Mouse (Mus musculus): Measurements from ENCODE around the gene Samd1. TPM values are rescaled to one million over a fixed set of nuclear protein-coding genes. Genes with fewer than 3 reads are reported as not detected.

The Samd1 gene
- polyA plus RNA-seq, 1 experiment from 2014 or later: 18.5 TPM

GRCm38 (mm10) chr8:84044103-84044502, 46.6 kb downstream of the Samd1 start:
- Histone ChIP-seq H3K36me3 (ENCODE audit: control insufficient read depth, insufficient read depth, low read length) (no peaks in the 10 kb centered on the region), H3K9me3 (ENCODE audit: control insufficient read depth, low read length) (no peaks in the 10 kb centered on the region), H3K27me3 (replicated peaks; ENCODE audit: control insufficient read depth, insufficient read depth, low read length) (peaks cover 57% of the 10 kb centered on the region), H3K9ac (ENCODE audit: low read depth, low read length) (no peak overlapping the region), H3K4me2 (ENCODE audit: low read depth, low read length) (no peak overlapping the region), H3K4me3 (ENCODE audit: low read depth, low read length) (no peak overlapping the region), H3K4me1 (ENCODE audit: control insufficient read depth, insufficient read depth, low read length) (peaks cover 5% of the 10 kb centered on the region; the same call in 1 of the 2 replicates), H3K27ac (replicated peaks; ENCODE audit: low read depth, low read length) (no peak overlapping the region)
- DNase-seq (ENCODE audit: low spot score) (no peak), ATAC-seq (ENCODE audit: low read depth) (no peak)
- 7% methylated on average over 7 of the region's 7 CpGs for WGBS

DNA sequence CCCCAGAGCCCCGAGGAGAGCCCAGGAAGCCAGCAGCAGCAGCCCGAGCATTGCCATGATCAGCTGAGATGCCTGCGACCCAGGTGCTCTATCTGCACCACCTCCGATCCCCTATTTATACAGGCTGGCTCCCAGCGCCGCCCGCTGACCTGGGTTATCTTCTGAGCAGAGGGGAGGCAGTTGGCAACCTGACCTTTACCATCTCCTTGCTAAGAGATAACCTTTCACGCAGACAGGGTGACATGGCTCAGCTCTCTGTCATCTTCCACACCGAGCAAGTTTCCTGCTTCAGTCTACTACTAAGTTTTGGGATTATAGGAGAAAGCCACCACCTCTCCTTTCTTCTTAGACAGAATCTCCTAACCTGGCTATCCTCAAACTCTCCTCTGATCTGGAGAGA, 47.4 kb downstream of the Samd1 start, which contains the start of gene Rln3:
TSS of gene Rln3 (minus strand) at position 101 of the 400 bp plus-strand sequence.
- no peak within 1 kb of the TSS for H3K4me2 ChIP-seq (ENCODE audit: low read depth, low read length)
- WGBS: 14% methylated on average over 9 of the region's 9 CpGs
- H3K9ac ChIP-seq (ENCODE audit: low read depth, low read length): no peak within 1 kb of the TSS
- ATAC-seq (ENCODE audit: low read depth) (no peak), DNase-seq (ENCODE audit: low spot score) (no peak)
- peaks cover 5% of the 10 kb centered on the region; the same call in 1 of the 2 replicates for H3K4me1 ChIP-seq (ENCODE audit: control insufficient read depth, insufficient read depth, low read length)
- no peak within 1 kb of the TSS for H3K4me3 ChIP-seq (ENCODE audit: low read depth, low read length)
- peaks cover 57% of the 10 kb centered on the region for H3K27me3 ChIP-seq (replicated peaks; ENCODE audit: control insufficient read depth, insufficient read depth, low read length)
- no peaks in the 10 kb centered on the region for H3K36me3 ChIP-seq (ENCODE audit: control insufficient read depth, insufficient read depth, low read length)
- H3K9me3 ChIP-seq (ENCODE audit: control insufficient read depth, low read length): no peaks in the 10 kb centered on the region
- no peak within 1 kb of the TSS for H3K27ac ChIP-seq (replicated peaks; ENCODE audit: low read depth, low read length)

- H3K27me3 ChIP-seq (replicated peaks; ENCODE audit: control insufficient read depth, insufficient read depth, low read length): peaks cover 45% of the 10 kb centered on the region
- H3K4me3 ChIP-seq (ENCODE audit: low read depth, low read length): no peak overlapping the region
- H3K9me3 ChIP-seq (ENCODE audit: control insufficient read depth, low read length): no peaks in the 10 kb centered on the region
- no peaks in the 10 kb centered on the region for H3K36me3 ChIP-seq (ENCODE audit: control insufficient read depth, insufficient read depth, low read length)
- ATAC-seq (ENCODE audit: low read depth) (no peak), DNase-seq (ENCODE audit: low spot score) (no peak)
- WGBS: 77% methylated on average over 3 of the region's 3 CpGs
- H3K9ac ChIP-seq (ENCODE audit: low read depth, low read length): no peak overlapping the region
- H3K4me1 ChIP-seq (ENCODE audit: control insufficient read depth, insufficient read depth, low read length): peaks cover 5% of the 10 kb centered on the region; the same call in 1 of the 2 replicates
- no peak overlapping the region for H3K4me2 ChIP-seq (ENCODE audit: low read depth, low read length)
- no peak overlapping the region for H3K27ac ChIP-seq (replicated peaks; ENCODE audit: low read depth, low read length)
Observed at GRCm38 (mm10) chr8:84046505-84046904, 49.0 kb downstream of the Samd1 start.

- WGBS: 58% methylated on average over 5 of the region's 5 CpGs
- no peak overlapping the region for H3K4me2 ChIP-seq (ENCODE audit: low read depth, low read length)
- peaks cover 28% of the 10 kb centered on the region for H3K27me3 ChIP-seq (replicated peaks; ENCODE audit: control insufficient read depth, insufficient read depth, low read length)
- no peak overlapping the region for H3K4me3 ChIP-seq (ENCODE audit: low read depth, low read length)
- H3K9me3 ChIP-seq (ENCODE audit: control insufficient read depth, low read length): no peaks in the 10 kb centered on the region
- H3K4me1 ChIP-seq (ENCODE audit: control insufficient read depth, insufficient read depth, low read length): no peaks in the 10 kb centered on the region
- DNase-seq (ENCODE audit: low spot score): no peak
- no peak overlapping the region for H3K9ac ChIP-seq (ENCODE audit: low read depth, low read length)
- no peak overlapping the region for H3K27ac ChIP-seq (replicated peaks; ENCODE audit: low read depth, low read length)
- no peaks in the 10 kb centered on the region for H3K36me3 ChIP-seq (ENCODE audit: control insufficient read depth, insufficient read depth, low read length)
- no peak for ATAC-seq (ENCODE audit: low read depth)
Observed at GRCm38 (mm10) chr8:84048171-84048570, 50.7 kb downstream of the Samd1 start.

MicroRNA genes within 50 kb of the gene (microRNA counts, 519-probe panel; counts per million panel counts)
- 19.3 counts per million for microRNA mmu-miR-1199

Small RNA genes lying within 50 kb of the gene (microRNA-seq; reads per million reads assigned to microRNA genes)
- gene Mir1199 (ENCODE audit: borderline number of aligned reads) (not detected), gene Mir8111 (ENCODE audit: borderline number of aligned reads) (1.7 reads per million, percentile 2 among the genes with 10 or more reads in this experiment)

Other genes starting within 250 kb of the Samd1 start
- gene Adgrl1, start 97.6 kb upstream of the Samd1 start, polyA plus RNA-seq (2014; fragmentation: Nextera tagmentation; extraction: Ambion mirVana): 25.1 and 31.7 TPM in 2 replicates
- 0.48 and 0.82 TPM in 2 replicates for gene Gm10644, start 42.5 kb upstream of the Samd1 start, polyA plus RNA-seq (2014; fragmentation: Nextera tagmentation; extraction: Ambion mirVana)
- 63.9 and 68.8 TPM in 2 replicates for gene Asf1b, start 42.2 kb upstream of the Samd1 start, polyA plus RNA-seq (2014; fragmentation: Nextera tagmentation; extraction: Ambion mirVana)
- 208 and 247 TPM in 2 replicates for gene Prkaca, start 24.7 kb upstream of the Samd1 start, polyA plus RNA-seq (2014; fragmentation: Nextera tagmentation; extraction: Ambion mirVana)
- gene 1700067K01Rik, start 3.8 kb downstream of the Samd1 start, polyA plus RNA-seq (2014; fragmentation: Nextera tagmentation; extraction: Ambion mirVana): 0.77 and 1.1 TPM in 2 replicates
- 0.66 and 1.4 TPM in 2 replicates for gene 2210011C24Rik, start 14.5 kb downstream of the Samd1 start, polyA plus RNA-seq (2014; fragmentation: Nextera tagmentation; extraction: Ambion mirVana)
- gene Palm3, start 23.8 kb downstream of the Samd1 start, polyA plus RNA-seq (2014; fragmentation: Nextera tagmentation; extraction: Ambion mirVana): 3.3 and 3.6 TPM in 2 replicates
- 1.5 and 1.8 TPM in 2 replicates for gene Il27ra, start 44.9 kb downstream of the Samd1 start, polyA plus RNA-seq (2014; fragmentation: Nextera tagmentation; extraction: Ambion mirVana)
- 0.47 TPM in 1 of 2 replicates, not detected in the other for gene Rln3, start 47.3 kb downstream of the Samd1 start, polyA plus RNA-seq (2014; fragmentation: Nextera tagmentation; extraction: Ambion mirVana)
- 2.1 and 2.3 TPM in 2 replicates for gene Gm10643, start 67.5 kb downstream of the Samd1 start, polyA plus RNA-seq (2014; fragmentation: Nextera tagmentation; extraction: Ambion mirVana)
- 9.1 and 10.0 TPM in 2 replicates for gene Rfx1, start 69.2 kb downstream of the Samd1 start, polyA plus RNA-seq (2014; fragmentation: Nextera tagmentation; extraction: Ambion mirVana)
- gene Dcaf15, start 107.1 kb downstream of the Samd1 start, polyA plus RNA-seq (2014; fragmentation: Nextera tagmentation; extraction: Ambion mirVana): 8.4 and 9.9 TPM in 2 replicates
- gene Podnl1, start 128.3 kb downstream of the Samd1 start, polyA plus RNA-seq (2014; fragmentation: Nextera tagmentation; extraction: Ambion mirVana): 1.7 and 2.4 TPM in 2 replicates
- gene Cc2d1a, start 150.3 kb downstream of the Samd1 start, polyA plus RNA-seq (2014; fragmentation: Nextera tagmentation; extraction: Ambion mirVana): 20.2 and 21.3 TPM in 2 replicates
- 0.77 and 1.0 TPM in 2 replicates for gene 4930432K21Rik, start 150.4 kb downstream of the Samd1 start, polyA plus RNA-seq (2014; fragmentation: Nextera tagmentation; extraction: Ambion mirVana)
- gene Nanos3, start 187.5 kb downstream of the Samd1 start, polyA plus RNA-seq (2014; fragmentation: Nextera tagmentation; extraction: Ambion mirVana): 3.0 and 4.5 TPM in 2 replicates
- gene Zswim4, start 239.4 kb downstream of the Samd1 start, polyA plus RNA-seq (2014; fragmentation: Nextera tagmentation; extraction: Ambion mirVana): 11.0 and 12.4 TPM in 2 replicates